Mouse (Mus musculus) cerebellum, postnatal 4 days (tissue): ENCODE data around the gene Medag.

Experiments
- DNase-seq, 2 experiments: peaks; one replicate each; pipeline ENCODE4 v3.0.0; 2022; ENCODE audit warnings: low spot score in 2 of 2, mixed read lengths in 1 of 2

Medag gene

DNA sequence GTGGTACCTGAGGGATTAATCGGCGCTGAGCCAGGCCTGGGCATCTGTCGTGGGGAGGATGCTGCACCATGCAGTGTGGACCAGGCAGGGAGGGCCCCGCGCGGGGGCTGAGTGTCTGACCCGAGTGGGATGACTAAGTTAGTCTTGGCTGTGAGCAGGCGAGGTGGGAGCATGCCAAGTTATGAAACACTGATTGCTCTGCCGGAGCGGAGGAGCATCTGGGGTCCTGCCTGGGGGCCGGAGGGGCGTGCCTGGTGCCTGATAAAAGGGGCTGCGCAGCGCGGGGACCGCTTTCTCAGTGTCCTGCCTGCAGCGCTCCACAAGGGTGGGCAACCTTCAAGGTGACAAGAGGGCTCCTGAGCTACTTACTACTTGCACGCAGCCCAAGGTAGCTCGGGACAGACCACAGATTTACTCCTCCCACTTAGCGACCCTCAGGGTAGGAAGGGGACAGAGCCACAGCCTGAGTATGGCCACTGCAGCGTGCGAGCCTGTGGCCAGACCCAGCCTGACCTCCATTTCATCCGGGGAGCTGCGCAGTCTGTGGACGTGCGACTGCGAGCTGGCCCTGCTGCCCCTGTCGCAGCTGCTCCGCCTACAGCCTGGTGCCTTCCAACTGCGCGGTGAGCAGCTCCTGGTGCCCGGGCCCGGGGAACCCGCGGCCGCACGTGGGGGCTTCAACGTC, at the start of gene Medag:
Medag (plus strand) TSS at position 241 of the 685 bp plus-strand sequence.
- DNase-seq: peak; percentile 33 to 74

GRCm38 (mm10) chr5:149362626-149363025, 48.9 kb upstream of the Medag start:
- DNase-seq: no peak

- DNase-seq: no peak
Observed at GRCm38 (mm10) chr5:149363903-149364755, 47.4 kb upstream of the Medag start.

GRCm38 (mm10) chr5:149367011-149367410, 44.5 kb upstream of the Medag start:
- DNase-seq: no peak

GRCm38 (mm10) chr5:149367544-149368466, 43.7 kb upstream of the Medag start:
- no peak for DNase-seq

DNA sequence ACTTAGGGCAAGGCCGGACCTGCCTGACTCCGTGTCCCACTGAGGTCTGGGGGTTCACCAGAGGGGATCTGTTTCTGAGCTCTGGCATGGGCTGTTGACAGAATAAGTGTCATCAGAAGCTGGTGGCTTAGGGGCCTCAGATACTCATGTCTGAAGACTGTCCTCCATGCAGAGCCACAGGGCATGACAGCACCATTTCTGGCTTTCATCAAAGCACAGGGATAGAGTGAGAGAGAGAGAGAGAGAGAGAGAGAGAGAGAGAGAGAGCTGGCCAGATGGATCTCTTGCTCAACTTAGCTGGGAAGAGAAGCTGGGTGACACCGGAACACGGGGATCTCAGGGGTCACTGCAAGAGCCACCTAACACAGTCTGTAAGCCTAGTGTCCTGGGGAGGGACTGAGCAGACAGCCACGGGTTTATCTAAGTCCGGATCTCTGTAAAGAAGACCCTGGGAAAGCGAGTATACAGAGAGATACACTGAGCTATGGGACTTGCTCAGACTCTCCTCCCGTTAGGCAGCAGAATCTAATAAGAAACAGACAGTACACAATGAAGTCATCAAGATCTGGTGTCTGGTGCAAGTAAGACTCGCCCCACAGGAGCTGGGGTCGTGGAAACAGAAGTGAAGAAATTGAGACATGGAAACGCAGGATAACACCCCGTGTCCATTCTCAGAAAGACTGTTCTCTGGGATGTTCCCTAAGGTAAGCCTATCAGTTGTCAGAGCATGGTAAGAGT, 42.8 kb upstream of the Medag start:
- no peak for DNase-seq

- peak in 1 of 2 experiments; percentile 27 for DNase-seq
Observed at GRCm38 (mm10) chr5:149369373-149370035, 42.0 kb upstream of the Medag start.

GRCm38 (mm10) chr5:149372018-149372417, 39.5 kb upstream of the Medag start:
- DNase-seq: no peak

DNA sequence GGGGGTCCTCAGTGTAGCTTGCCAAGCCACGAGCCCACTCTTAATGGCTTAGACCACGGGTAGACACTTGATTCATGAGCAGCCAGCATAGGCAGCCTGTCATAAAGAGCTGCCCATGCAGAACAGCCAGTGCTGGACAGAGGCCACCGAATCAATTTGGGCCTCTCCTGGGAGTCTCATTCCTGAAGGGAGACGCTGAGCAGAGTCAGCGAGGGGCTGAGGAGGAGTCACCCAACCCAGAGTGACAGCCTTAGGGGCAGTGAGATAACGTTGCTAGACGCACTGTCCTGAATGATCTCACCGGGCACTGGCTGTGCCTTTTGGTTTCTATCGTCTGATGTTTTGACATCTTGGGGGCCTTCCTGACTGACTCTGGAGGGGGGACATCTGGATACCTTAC, 38.3 kb upstream of the Medag start:
- DNase-seq: no peak

GRCm38 (mm10) chr5:149374026-149374425, 37.5 kb upstream of the Medag start:
- DNase-seq: no peak

DNA sequence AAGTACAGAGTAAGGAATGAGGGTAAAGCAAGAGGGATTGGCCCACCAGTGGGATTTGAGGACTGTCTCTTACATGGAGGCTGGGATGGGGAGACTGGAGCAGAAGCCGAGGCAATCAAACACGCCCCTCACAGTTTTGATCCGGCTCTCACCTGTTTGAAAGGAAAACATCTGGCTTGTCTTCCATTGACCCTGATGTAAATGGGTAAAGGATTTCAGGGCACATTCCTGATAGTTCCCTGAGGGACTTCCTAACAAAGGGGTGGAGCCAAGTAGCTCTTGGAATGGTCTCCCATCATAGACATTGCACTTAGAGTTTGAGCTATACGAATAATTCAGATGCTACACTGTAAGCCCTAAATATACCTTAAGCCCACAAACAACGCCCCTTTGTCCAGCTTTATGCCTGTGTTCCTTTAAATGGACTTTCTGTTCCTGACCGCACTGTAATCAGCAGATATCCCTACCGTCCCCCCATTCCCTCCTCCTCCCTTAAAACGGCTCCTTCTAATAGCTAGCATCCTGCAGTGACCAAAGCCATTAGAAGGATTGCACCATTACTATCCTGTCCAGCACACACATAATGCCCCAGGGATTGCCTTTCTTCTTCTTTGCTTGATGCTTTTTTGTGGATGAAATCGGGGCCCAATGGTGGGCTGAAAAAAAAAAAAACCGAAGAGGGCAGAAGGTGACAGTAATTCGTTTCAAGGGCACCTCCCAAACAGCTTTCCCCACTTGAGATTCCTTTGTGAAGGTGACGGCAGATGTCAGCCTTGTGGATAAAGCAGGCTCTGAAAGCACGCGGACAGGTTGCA, 36.3 kb upstream of the Medag start:
- no peak for DNase-seq

- peak; percentile 88 to 93 for DNase-seq
Observed at GRCm38 (mm10) chr5:149375889-149376212, 35.7 kb upstream of the Medag start.

GRCm38 (mm10) chr5:149376367-149376766, 35.2 kb upstream of the Medag start:
- DNase-seq: no peak

DNA sequence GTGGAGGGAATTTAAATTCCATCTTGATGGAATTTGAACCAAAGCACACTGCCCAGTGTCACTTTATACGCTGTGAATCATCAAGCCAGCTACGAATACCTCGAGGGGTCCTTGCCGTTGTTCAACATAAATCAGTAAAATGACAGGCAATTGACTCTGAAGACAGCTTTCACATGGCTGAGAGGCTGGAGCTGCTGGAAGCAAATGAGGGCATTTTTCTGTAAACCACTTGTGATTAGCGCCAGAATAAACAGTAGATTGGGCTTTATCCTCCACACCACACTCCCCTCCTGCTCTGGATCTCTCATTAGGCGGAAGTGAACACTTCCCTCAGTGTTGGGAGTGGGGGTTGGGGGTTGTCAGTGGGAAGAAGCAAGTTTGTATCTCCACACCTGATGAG, 34.3 kb upstream of the Medag start:
- DNase-seq: no peak

- no peak for DNase-seq
Observed at GRCm38 (mm10) chr5:149378566-149378965, 33.0 kb upstream of the Medag start.

- DNase-seq: no peak
Observed at GRCm38 (mm10) chr5:149379131-149379784, 32.3 kb upstream of the Medag start.

DNA sequence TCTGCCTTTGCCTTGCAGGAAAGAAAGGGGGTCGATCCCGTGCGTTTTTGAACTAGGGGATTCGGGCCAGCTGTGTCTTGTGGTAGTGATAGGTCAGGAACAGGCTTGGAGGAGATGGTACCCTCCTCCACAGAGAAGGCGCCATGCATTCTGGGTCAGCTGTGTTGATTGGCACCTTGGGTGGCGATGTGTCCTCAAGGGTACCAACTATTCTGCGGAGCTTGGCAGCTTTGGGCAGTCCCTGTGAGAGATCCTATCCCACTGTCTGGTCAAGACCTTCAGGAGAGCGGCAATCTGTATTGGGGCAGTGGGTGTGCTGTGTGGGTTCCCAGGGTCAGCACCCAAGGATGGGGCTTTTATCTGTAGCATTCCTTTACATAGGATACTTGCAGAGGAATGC, 31.7 kb upstream of the Medag start:
- no peak for DNase-seq

DNA sequence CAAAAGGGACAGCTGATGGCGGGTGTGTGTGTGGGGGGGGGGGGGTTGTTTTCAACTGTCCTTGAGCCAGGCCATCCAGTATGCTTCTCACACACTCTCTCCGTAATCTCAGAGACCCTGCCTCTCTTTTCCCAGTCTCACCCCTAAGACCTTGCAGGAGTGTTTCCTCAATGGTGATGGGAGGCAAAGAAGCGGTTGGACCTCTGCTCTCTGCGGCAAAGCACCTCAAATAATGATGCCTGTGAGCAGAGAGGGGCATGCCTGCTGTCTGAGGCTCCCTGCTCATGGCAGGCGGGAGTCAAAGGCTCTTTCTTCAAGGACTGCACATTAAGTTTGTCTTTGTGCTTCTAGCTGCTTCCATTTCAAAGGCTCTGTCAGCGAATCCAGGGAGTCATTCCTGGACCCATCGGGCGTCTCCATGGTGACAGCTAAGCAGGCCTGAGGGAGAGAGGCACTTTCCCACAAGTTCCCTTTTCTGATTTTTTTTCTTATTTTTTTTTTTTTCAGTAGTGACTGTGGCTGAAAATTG, 31.1 kb upstream of the Medag start:
- peak in 1 of 2 experiments; percentile 47 for DNase-seq

DNA sequence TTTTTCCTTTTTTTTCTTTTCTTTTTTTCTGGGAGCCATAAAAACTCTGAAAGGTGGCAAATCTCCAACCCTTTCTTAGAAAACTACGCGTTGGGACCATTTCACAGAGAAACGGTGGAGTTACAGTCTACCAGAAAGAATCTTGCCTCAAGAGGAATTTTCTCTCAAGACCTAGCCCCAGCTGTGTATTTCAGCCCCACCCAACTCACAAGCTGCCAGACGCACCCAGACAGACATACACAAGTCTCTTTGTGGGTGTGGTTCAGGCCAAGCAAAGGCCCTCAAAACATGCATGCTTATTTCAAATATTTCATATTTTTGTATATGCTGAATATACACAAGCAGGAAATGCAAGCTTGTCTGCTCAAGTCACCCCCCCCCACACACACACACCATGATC, 29.6 kb upstream of the Medag start:
- DNase-seq: no peak
